Mouse (Mus musculus) MEL (cell line): Measurements from ENCODE around the gene Mindy4b-ps.

Experiments used
- CTCF ChIP-seq, 3 experiments: IDR thresholded peaks in 2 of 3; conservative IDR thresholded peaks in 1 of 3; 2 replicates each; pipeline ENCODE4 v1.5.1; 2011 to 2012; ENCODE audit warnings: low read length in 3 of 3, low read depth in 2 of 3, mild to moderate bottlenecking in 2 of 3, improper control_type of control experiment in 1 of 3, inconsistent platforms in 1 of 3, mixed read lengths in 1 of 3, moderate library complexity in 1 of 3; ENCODE audit not compliant: control insufficient read depth in 1 of 3, insufficient read depth in 1 of 3, poor library complexity in 1 of 3, severe bottlenecking in 1 of 3
- E2F4 ChIP-seq: IDR thresholded peaks from 2 replicates; pipeline ENCODE4 v1.6.1; 2011; ENCODE audit warnings: low read depth, low read length, improper control_type of control experiment, borderline replicate concordance
- POLR2AphosphoS5 ChIP-seq: IDR thresholded peaks from 2 replicates; pipeline ENCODE4 v1.6.1; 2012; ENCODE audit warnings: low read depth, borderline replicate concordance, mild to moderate bottlenecking, inconsistent platforms, low read length, moderate library complexity, mixed read lengths

DNA sequence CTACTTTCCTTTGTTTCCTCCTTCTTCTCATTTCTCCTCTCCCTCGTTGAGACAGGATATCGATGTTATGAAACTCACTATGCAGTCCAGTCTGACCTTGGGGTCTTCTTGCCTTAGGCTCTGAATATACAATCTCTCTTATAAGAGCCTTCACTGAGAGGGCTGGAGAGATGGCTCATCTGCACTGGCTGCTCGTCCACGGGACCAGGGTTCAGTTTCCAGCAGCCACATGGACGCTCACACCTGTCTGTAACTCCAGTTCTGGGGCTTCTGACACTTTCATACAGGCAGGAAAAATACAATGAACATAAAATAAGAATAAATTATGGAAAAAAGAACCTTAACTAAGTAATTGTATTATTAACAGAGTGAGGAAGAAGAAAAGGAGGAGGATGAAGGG is 9.5 kb upstream of the Mindy4b-ps start:
- TF ChIP-seq POLR2AphosphoS5 (no peak), CTCF (IDR thresholded peaks at IDR 0.05 in 2 of 3, conservative IDR thresholded peaks at IDR 0.05 in 1 of 3; ENCODE audit: control insufficient read depth in 1 of 3, insufficient read depth in 1 of 3, low read depth in 2 of 3, low read length in 3 of 3, poor library complexity in 1 of 3, severe bottlenecking in 1 of 3) (no peak), E2F4 (no peak)
